Mouse (Mus musculus) R1 (cell line): ENCODE measurements at regions not wholly inside any gene's neighbourhood (a gene's known extent, or its start where the extent isn't known, plus 50 kb on each side); places are given as distances from the start of the nearest gene placed in this dataset.
A peak's percentile ranks its signal among the peaks of the same experiment; 100 is the strongest.

Experiments
- DNase-seq: peaks from one replicate; pipeline ENCODE4 v3.0.0-alpha.2; 2018; ENCODE audit warnings: low read depth, low spot score

DNA sequence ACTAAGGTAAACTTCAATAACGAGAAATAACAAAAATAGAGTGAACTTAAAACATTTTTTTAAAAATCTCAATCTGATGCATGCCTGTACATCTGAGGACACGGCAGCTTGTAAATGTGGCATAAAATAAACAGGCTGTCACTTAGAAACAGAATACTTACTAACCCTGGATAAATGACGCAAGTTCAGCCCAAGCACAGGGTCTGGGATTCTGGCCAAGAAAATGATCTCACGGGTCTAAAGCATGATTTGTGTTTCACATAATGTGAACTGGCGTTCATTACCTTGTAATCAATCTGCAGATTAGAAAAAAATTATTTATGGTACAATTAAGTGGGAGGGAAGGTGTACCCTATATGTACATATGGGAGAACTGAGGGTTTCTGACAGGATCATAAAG, 512.1 kb upstream of the Vrk2 start:
- no peak for DNase-seq

DNA sequence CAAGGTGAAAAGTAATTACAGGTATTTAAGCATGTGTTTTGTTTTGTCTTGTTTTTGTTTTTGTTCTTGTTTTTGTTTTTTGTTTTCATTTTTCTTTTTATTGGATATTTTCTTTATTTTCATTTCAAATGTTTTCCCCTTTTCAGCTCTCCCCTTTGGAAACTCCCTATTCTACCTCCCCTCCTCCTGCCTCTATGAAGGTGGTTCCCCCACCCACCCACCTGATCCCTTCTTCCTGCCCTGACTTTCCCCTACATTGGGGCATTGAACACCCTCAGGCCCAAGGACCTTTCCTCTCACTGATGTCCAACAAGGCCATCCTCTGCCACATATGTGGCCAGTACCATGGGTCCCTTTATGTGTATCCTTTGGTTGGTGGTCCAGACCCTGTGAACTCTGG, 509.1 kb upstream of the Vrk2 start:
- no peak for DNase-seq

DNA sequence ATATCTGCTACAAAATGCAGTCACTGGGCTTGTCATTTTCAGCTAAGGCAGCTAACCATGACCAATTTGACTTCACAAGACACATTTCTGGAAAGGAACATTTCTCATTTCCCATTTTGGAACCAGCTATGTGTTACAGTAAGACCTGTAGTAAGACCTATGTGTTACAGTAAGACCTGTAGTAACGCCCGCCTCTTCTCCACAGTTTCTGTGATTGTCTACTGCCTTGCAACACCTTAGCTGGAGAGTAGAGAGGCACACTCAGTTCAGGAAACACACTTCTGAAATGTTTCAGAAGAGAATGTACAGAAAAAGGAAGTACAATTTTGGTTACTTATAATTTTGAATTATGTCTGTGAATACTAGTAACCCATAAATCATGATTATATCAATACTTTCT, 508.2 kb upstream of the Vrk2 start:
- DNase-seq, result no peak

DNA sequence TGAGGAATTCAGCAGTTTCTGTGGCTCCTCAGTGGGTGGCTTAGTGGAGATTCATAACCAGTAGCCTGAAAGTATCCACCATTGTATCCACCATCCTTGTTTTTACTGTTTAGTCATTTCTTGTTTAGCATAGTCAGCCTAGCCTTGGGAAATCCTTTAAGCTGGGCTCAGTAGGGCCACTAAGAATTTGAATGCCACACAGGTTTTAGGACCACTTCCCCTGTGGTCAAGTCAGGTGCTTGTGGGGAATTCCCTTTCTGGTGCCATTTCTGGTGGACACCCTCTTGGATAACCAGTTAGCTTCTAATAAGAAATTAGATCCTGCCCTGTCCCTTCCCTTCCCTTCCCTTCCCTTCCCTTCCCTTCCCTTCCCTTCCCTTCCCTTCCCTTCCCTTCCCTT, 502.8 kb upstream of the Vrk2 start:
- no peak for DNase-seq

DNA sequence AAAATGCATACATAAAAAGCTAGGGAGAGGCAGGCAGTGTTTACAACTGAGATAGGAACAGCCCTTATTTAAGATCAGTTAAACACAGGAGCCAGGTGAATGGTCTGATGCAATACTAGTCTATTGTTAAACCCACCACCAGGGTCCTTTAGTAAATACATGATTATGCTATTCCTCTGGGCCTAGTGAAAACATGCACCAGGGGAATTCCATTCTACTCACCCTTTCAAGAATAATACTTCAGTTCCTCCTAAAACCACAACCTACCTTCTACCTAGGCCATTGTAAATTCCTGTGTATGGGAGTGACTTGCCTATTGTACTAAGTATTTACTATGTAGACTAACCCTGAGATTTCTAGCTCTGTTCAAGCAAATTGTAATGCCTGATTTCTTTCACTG, 501.7 kb upstream of the Vrk2 start:
- DNase-seq, result peak; percentile 26

DNA sequence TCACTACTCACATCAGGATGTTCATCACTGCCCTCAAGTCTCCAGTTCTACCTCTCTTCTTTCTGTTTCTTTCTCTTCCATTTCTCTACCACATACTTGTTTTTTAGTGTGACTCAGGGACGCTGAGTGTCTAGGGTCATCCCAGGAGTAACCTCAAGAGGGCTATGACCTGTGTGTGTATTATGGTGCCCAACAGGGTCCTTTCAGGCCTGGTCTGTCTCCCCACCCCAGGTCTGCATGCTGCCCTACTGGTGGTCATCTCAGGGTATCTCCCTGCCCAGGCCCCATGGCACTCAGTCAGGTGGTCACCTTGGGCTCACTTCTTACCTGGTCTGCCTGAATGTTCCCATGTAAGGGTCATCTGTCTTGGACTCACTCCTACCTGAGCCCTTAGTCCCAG, 492.7 kb upstream of the Vrk2 start:
- no peak for DNase-seq

DNA sequence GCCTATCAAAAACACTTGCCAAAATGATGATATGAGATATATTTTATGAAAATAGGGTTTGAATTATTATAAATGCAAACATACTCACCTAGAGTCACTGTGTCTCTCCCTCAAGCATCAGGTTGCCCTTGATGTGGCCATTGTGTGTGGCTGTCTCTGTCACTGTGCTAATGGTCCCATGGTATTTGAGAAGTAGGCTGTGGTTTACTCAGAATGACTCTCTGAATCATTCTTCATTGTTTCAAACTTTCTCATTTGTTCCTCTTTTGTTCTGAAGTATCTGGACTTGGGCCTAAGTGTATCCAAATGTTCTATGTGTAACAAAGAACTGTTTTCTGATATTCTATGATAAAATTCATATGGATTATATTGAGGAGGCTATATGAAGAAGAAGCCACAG, 487.4 kb upstream of the Vrk2 start:
- no peak for DNase-seq

DNA sequence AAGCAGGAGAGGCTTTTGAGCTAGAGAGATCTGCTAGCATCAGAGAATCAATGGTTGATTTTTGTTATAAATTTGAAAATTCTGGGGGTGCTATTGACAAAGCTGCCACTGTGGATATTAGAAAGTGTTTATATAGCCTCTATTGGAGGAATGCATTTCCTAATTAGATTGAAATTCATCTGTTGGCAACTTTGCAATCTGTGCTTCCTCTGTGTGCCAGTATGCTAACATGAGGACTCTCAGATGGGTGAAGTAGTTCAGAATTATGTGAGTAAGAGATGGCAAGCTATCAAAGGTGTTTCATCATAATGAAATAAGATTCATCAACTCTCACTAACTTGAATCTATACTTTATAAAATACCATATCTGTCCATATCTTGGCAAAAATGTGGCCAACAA, 476.6 kb upstream of the Vrk2 start:
- no peak for DNase-seq

DNA sequence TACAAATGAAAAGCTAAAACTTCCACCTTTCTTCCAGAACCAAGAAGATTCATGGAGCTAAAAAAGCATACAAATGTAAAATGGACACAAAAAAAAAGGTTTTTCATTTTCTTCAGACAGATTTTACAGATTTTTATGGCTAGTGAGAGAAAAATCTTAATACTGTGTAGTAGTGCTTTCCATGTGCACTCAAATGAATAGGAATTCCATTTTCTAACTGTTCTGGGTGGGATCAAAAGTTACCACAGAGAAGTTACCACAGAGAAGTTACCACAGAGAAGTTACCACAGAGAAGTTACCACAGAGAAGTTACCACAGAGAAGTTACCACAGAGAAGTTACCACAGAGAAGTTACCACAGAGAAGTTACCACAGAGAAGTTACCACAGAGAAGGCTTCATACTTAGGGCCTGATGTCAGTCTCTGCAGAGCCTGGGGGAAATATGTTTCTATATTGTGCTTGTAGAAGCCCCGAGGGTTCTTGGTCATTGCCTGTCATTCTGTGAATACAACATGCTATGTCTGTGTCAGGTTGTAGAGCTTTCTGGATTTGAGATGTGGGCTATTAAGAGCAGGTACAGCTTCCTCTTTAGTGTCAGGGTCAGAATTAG, 433.5 kb upstream of the Vrk2 start:
- no peak for DNase-seq

DNA sequence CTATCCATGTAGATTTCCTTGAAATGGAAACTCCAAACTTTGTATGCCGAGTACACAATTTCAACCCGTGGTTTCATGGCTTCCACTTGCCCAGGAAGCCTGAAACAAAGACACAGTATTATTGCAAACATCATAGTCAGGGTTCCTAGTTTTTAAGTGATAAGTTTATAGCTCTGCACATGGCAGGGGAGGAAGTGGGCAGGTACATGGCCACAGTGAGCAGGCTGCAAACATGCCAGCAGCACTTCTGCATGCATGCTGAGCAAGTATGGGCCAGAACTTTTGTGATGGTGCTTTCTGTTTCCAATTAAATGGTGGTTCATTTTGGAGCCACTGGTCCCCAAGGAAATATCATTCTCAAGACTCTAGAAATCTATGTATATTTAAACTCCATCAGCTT, 431.7 kb upstream of the Vrk2 start:
- DNase-seq, result no peak

DNA sequence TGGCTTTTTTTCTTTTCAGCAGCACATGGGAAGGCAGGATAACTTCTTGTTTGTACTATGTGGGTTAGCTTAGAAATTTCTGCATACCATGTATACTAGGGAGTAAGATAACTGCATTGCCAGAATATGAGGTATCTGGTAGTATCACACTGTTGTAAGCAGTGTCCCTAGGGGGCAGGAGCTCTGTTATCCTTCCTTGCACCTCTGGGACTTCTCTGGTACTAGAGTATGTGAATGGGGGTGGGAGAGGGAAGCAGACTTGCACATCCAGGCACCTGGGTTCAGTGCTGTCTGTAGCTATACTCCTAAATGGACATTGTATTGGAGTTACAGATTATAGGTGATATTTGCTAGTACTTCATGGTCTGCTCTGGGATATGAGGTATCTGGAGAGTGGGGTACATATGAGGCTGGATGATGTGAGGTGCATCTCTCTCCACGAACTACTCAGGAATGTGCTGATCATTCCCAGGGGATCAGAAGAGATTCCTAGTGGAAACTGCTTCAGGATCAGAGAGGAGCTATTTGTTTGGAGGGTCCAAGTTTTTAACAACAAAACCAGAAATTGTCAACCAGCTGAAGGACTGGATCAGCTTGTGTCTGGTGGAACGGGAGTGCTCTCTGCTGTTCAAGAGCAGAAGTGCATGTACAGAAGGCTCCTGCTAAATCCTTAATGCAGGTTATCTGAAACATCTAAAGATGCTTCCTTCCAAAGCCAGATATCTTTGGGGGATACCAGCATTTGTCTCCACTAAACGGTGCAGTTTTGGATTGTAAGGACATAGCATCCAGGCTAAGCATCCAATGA, 402.7 kb upstream of the Vrk2 start:
- peak; percentile 12 for DNase-seq

DNA sequence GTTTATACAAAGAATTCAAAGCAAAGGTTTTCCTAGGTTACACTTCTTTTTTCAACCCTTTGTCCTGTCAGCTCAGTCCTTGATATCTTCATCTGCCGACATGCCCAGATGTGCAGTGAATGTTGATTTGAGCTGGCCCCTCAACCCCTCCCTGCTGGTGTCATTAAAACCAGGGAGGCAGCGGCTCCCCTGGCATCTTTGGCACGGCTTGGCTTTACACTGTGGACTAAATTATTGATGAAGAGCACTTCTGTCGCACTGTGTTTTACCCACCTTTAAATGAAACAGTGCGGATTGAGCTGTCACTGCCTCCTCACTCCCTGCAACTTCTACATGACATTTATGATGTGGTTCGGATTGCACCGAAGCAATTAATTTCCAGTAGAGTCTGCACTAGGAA, 387.4 kb upstream of the Vrk2 start:
- no peak for DNase-seq

DNA sequence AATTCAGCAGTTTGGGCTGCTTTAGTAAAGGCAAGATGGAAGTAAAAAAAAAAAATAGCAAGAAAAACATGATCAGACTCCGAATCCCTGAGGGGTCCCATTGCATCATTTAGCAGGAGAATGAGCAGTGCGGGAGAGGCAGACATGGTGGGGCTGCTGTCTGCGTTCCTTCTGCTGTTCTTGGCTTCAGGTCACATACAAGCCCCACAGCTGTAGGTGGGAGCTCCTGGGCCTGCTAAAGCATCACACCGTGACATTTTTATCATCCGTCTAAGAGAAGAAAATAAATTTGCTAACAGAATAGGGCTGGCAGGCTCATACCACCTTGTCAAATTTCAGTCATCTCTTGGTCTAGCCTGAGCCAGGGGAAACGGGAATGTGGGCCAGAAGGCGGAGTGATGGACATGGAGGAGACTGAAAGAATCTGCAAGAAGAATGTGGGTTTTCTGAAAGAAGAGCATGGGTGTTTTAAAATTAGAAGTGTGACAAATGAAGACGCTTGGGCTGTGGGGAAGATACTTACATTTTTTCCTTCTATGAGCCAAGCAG, 378.8 kb upstream of the Vrk2 start:
- DNase-seq, result no peak

DNA sequence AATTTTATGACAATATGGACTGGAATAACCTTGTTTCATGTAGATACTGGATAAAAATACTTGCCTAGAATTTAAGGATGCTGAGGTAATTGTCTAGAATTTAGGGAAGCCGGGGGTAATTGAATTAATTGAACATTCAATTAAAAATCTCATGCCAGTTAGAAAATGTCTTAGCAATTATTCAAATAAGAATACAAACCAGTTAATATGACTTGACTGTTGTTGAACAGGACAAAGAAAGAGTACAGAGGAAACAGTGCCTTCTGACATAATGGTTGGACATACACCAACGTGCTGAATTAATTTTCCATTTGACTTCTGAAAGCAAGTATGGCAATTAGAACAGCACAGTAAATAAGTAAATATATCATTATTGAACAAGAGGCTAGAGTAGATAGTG, 377.4 kb upstream of the Vrk2 start:
- no peak for DNase-seq

DNA sequence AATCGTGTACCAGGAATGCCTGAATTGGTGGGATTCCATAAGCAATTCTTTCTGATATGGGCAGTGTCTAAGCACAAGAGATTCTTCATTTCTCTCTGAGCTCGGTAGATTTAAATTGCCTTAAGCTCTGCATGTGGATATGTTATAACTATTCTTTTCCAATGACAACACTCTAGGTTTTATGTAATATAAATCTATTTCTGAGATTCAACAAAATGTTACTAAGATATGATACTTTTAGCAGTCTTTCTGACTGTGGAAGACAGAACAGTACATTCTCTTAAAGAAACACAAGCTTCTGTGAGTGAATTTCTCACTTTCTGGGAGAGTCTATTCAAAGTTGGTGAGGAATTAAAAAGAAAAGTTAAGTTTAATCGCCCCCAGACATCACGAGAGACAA, 373.6 kb upstream of the Vrk2 start:
- DNase-seq, result no peak

DNA sequence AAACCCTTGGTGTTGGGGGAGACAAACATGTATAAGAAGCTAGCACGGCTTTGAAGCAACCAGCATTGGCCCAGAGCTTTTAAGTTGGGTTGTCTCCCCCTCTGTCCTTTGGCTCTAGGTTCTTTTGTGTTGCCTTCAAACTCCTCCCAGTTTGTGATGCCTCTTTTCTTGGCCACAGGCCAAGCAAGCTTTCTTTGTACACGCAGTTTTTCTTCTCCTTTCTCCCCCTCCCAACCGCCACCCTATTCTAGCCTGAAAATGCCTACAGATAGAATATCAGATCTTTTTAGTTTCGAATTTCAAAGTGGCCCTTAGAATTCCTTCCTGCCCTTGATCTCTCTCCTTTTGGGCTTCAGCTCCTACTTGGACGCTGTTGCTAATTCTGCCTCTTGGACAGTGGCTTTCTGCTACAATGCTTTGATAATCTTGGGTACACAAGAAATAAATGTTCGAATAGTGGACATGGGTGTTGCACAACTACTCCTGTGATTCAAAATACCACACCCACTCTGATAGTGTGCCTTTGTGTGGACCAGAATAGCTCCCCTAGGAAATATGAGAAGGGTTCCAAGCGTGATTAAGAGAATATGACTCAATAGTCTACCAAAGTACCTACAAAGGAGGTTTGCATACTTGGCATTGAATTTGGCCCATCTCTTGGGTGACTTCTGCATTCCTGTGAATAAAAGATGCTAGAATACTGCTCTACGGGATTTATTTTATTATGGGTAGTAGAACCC, 369.3 kb upstream of the Vrk2 start:
- peak; percentile 7 for DNase-seq

DNA sequence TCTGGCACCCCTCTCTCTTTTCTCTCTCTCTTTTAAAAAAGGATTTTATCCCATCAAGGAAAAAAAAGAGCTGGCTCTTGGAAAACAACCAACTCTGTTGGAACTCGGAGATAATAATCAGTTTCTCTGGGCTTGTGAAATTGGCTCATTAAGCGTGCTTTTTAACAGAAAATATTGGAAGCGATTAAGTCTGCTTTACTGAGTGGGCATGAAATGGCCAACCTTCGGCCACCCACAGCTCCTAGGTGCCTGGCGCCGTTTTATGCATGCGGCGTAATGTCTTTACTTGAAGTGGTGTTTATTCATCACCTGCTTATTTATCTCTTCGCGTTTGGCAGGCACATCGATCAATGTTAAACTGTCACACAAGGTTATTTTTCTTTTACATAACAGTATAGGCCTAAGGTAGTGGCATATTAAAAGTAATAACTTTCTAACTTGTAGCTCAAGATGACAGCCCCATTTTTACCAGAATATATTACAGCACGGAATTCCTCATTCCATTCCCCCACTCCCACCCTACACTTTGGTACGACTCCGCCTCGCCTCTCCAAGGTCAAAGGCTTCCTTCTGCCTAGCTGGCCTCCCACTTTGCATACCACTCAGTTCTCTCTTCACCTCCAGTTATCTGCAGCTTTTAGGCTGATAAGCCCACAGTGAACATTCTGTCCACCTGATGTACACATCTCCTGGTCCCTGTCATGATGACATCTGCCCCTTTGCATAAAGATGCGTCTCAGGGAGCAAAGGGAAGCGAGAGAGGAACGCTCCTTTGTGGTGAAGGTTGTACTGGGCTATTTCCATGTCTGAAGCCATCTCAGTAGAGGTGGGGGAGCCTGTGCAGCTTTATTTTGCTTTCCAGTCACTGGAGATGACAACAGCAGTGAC, 368.5 kb upstream of the Vrk2 start:
- DNase-seq, result peak; percentile 8

DNA sequence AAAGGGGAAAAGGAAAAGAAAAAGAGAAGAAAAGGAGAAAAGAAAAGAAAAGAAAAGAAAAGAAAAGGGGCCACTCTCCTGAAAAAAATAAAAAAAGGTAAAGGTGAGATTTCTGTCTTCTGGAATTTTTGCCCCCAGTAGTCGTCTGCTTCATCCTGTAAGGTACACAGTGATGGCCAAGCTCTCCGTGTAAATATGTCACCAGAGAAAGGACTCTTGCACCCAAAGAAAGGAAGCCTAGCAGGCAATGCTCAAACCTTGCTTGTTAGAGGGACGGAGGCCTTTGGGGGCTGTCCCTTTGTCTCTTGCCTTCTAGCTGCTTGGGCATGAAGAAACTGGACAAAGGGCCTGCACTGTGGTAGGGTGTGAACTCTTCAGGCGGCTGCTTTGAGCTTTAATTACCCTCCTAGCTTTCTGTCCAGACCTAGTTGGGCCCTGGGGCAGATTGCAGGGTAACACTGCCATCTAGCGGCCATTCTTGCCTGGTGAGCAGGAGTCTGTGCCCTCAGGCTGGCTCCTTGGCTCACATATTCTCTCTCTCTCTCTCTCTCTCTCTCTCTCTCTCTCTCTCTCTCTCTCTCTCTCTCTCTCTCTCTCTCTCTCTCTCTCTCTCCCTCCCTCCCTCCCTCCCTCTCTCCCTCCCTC, 367.7 kb upstream of the Vrk2 start:
- DNase-seq, result peak; percentile 77

DNA sequence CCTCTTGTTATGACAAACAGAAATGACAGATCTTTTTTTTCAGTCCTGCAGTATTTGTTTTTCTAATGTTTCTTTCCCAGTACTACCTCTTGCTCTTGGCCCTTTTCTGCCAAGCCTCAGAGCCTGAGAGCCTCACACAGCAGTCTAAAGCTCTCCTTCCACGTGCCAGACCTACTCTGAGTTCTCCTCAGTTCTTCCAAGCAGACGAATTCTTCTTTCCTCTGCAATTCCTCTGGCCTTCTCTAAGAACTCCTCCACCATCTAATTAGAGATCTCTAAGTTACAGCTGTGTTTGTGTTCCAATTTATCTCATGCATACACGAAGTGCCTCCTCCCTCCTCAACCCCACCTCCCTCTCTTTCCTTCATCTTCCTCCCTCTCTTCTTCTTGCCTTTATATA, 362.4 kb upstream of the Vrk2 start:
- DNase-seq, result no peak

DNA sequence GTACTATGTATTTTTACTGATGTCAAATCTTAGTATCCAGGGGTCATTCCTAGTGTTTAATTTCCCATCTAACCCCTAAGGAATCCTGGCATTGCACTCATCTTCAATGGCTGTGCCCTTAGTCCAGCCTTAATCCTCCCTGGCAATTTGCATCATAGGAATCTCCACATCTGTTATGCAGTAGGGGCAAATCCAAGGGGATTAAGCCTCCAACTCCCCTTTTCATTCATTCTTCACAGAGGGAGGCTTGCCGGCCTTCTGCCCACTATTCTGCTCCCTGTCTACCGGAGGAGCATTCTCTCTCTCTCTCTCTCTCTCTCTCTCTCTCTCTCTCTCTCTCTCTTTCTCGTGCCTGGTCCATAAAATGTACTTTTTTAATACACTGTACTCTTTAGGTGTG, 338.0 kb upstream of the Vrk2 start:
- peak; percentile 16 for DNase-seq

DNA sequence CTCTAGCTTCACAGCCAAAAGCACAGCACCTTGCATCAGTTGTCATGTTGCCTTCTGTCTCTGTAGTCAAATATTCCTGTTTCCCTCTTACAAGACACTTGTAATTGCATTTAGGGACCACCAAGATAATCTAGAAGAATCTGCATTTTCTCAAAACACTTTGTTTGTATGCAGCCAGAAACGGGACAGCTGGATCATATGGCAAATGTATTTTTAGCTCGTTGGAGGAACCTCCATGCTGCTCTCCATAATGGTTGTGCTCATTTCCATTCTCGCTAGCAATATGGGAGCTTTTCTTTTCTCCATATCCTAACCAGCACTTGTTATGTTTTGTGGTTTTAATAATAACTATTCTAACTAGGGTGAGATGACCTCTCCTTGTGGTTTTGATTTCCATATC, 313.3 kb upstream of the Vrk2 start:
- DNase-seq, result no peak
